21 mouse cellular contexts compared by ENCODE assay signal in the genomic region with DNA sequence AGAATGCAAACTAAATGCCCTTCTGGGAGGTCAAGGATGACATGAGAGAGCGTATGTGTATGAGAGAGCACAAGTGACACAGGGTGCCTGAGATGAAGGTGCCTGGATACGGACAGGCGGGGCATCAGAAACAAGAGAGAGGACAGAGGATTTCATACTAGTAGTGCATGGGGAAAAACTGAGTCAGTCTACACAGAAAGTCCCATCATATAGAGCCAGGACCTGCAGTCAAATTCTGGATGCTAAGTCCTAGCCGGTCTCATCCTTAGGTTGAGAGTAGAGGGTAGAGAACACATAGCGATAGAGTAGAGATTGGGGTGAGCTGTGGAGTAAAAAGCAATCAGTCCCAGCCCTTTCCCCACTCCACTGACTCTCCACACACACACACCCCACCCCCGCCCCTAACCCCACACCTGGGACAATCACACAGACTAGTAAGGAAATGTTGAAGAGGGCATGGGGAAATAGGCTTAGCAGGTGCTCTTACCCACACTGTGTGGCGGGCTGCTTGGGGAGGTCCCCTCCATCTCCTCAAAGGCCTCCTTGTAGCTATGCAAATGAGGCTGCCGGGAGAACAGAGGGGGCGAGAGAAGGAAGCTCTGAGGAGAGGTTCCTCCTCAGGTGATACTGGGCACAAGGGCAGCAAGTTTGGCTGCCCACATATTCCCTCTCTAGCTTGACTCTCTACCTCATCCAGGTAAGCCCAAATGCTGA.
DNase-seq lines count a peak whose midpoint lies in the region; ATAC-seq lines count a peak whose summit lies in the region.
"Had no signal": no experiment of that assay in that cellular context is flagged by ENCODE, and none has a peak within 500 bp of the region (broad histone marks: within the 10 kb centered on the region; RNA-seq: fewer than 3 reads in every experiment).

No protein-coding gene starts in this region.

- intact Hi-C loops in heart, postnatal 10 days (cut with DNase I), result no loop called here

- 0 out of 2 replicates have a peak overlapping the region, but pooled peaks have one; percentile 22 for H3K27ac ChIP-seq in heart, embryonic 13.5 days (replicated peaks)
- H3K27ac ChIP-seq in hindbrain, embryonic 10.5 days, result no peak overlapping the region
- H3K27ac ChIP-seq: embryonic facial prominence, embryonic 13.5 days; left cerebral cortex, adult 2 months; limb, embryonic 10.5 days; liver, embryonic 12.5 days had no signal

- no peak for ATAC-seq in heart, embryonic 13.5 days (ENCODE audit: extremely low read depth, insufficient number of reproducible peaks, low FRiP score, low TSS enrichment)
- peak; percentile 89 for ATAC-seq in inflammation-experienced regulatory T-cells, adult 6 months
- ATAC-seq: intestine, embryonic 16.5 days; liver, embryonic 12.5 days had no signal

- H3K9me3 ChIP-seq in heart, embryonic 13.5 days, result no peaks in the 10 kb centered on the region
- H3K9me3 ChIP-seq in hindbrain, embryonic 10.5 days, result no peaks in the 10 kb centered on the region
- H3K9me3 ChIP-seq: embryonic facial prominence, embryonic 13.5 days; limb, embryonic 10.5 days; liver, embryonic 12.5 days; stomach, embryonic 15.5 days had no signal

- no peak overlapping the region for H3K4me2 ChIP-seq in heart, embryonic 13.5 days
- H3K4me2 ChIP-seq: embryonic facial prominence, embryonic 13.5 days; liver, embryonic 12.5 days; lung, embryonic 14.5 days; stomach, embryonic 15.5 days had no signal

- H3K27me3 ChIP-seq in heart, embryonic 13.5 days (replicated peaks), result no peaks in the 10 kb centered on the region
- H3K27me3 ChIP-seq in hindbrain, embryonic 10.5 days (ENCODE audit: insufficient read depth, poor library complexity, severe bottlenecking), result no peaks in the 10 kb centered on the region
- H3K27me3 ChIP-seq: embryonic facial prominence, embryonic 13.5 days; liver, embryonic 12.5 days; stomach, embryonic 15.5 days had no signal

- H3K4me3 ChIP-seq in heart, embryonic 13.5 days, result no peak overlapping the region
- H3K4me3 ChIP-seq in hindbrain, embryonic 10.5 days, result no peak overlapping the region
- H3K4me3 ChIP-seq: embryonic facial prominence, embryonic 13.5 days; layer of hippocampus, adult 2 months; left cerebral cortex, adult 2 months; limb, embryonic 10.5 days; liver, embryonic 12.5 days; myocyte; stomach, embryonic 15.5 days had no signal

- WGBS in heart, embryonic 13.5 days, result 78% methylated on average over 9 of the region's 9 CpGs
- 72% methylated on average over 9 of the region's 9 CpGs for WGBS in hindbrain, embryonic 10.5 days

- no peak for DNase-seq in heart, postnatal 10 days
- DNase-seq in CD4-positive helper T cell, adult 2 months (ENCODE audit: low read depth, low spot score), result peak; percentile 64
- DNase-seq in thymus, postnatal 14 days, result peak; percentile 74
- no peak for DNase-seq in adrenal gland, postnatal 10 days
- DNase-seq in hindbrain, embryonic 10.5 days (ENCODE audit: low spot score), result no peak
- no peak for DNase-seq in cerebellum, adult 11 months
- DNase-seq: adrenal gland, adult 8-10 months; cerebellum, adult 8-10 months; gastrocnemius, postnatal 25 days; lung, embryonic 14.5 days; midbrain, embryonic 14.5 days had no signal

- H3K9ac ChIP-seq in heart, embryonic 13.5 days, result no peak overlapping the region
- H3K9ac ChIP-seq: embryonic facial prominence, embryonic 13.5 days; liver, embryonic 12.5 days; lung, embryonic 14.5 days; stomach, embryonic 15.5 days had no signal

- H3K4me1 ChIP-seq in heart, embryonic 13.5 days, result peaks cover 91% of the 10 kb centered on the region
- peaks cover 43% of the 10 kb centered on the region for H3K4me1 ChIP-seq in hindbrain, embryonic 10.5 days (replicated peaks)

- H3K36me3 ChIP-seq in heart, embryonic 13.5 days, result peaks cover 92% of the 10 kb centered on the region
- H3K36me3 ChIP-seq in hindbrain, embryonic 10.5 days, result peaks cover 5% of the 10 kb centered on the region; the same call in 1 of the 2 replicates
- H3K36me3 ChIP-seq: liver, embryonic 12.5 days; stomach, embryonic 15.5 days had no signal

Comparison
In these comparisons a context has a peak if more than half of its experiments do, and no peak if none do; other contexts are left out.
1. DNase-seq: peak in CD4-positive helper T cell, adult 2 months (single experiment) and thymus, postnatal 14 days (single experiment); none in heart, postnatal 10 days (0 of 2), adrenal gland, postnatal 10 days (single experiment), hindbrain, embryonic 10.5 days (single experiment) and cerebellum, adult 11 months (single experiment).